Mouse (Mus musculus) intestine, postnatal 0 days (tissue): ENCODE results near the gene Arhgef17. TPM values are rescaled to one million over a fixed set of nuclear protein-coding genes. Genes with fewer than 3 reads are reported as not detected.

Experiments used
- ATAC-seq: fragments of 200-750 bp; cut with Nextera tagmentation; 2 replicates; pipeline ENCODE4 v1.8.0; 2017; ENCODE audit warnings: mild to moderate bottlenecking, moderate TSS enrichment, moderate library complexity
- H3K27ac ChIP-seq: fragments of 300-500 bp; sonication (generic); 2 replicates; pipeline ENCODE4 v1.5.1; 2014; ENCODE audit warnings: mild to moderate bottlenecking, low read depth, low read length, moderate library complexity
- H3K27me3 ChIP-seq: fragments of 300-500 bp; sonication (generic); replicated peaks from 2 replicates; pipeline ENCODE4 v1.6.1; 2014; ENCODE audit warnings: low read length, mixed read lengths; ENCODE audit not compliant: control insufficient read depth, insufficient read depth
- H3K36me3 ChIP-seq: fragments of 300-500 bp; sonication (generic); 2 replicates; pipeline ENCODE4 v1.6.1; 2014; ENCODE audit warnings: mild to moderate bottlenecking, moderate library complexity; ENCODE audit not compliant: control insufficient read depth, insufficient read depth
- H3K4me1 ChIP-seq: fragments of 300-500 bp; sonication (generic); replicated peaks from 2 replicates; pipeline ENCODE4 v1.6.1; 2014; ENCODE audit warnings: antibody characterized with exemption, low read length, mixed read lengths; ENCODE audit not compliant: control insufficient read depth, insufficient read depth
- H3K4me2 ChIP-seq: fragments of 300-500 bp; sonication (generic); replicated peaks from 2 replicates; pipeline ENCODE4 v1.6.1; 2014; ENCODE audit warnings: low read depth, mild to moderate bottlenecking, moderate library complexity
- H3K4me3 ChIP-seq: fragments of 300-500 bp; sonication (generic); 2 replicates; pipeline ENCODE4 v1.5.1; 2014; ENCODE audit warnings: low read depth, low read length
- H3K9ac ChIP-seq: fragments of 300-500 bp; sonication (generic); 2 replicates; pipeline ENCODE4 v1.6.1; 2014; ENCODE audit warnings: mild to moderate bottlenecking, low read depth, low read length
- H3K9me3 ChIP-seq: fragments of 300-500 bp; sonication (generic); 2 replicates; pipeline ENCODE4 v1.6.1; 2016; ENCODE audit warnings: mixed run types; ENCODE audit not compliant: control insufficient read depth
- CTCF ChIP-seq: sonication (generic); IDR thresholded peaks from 2 replicates; pipeline ENCODE4 v1.5.1; 2016; ENCODE audit warnings: low read depth, mild to moderate bottlenecking, control low read depth, antibody characterized with exemption, moderate library complexity
- WGBS: fragments of 180-500 bp; shearing (Covaris S2); extraction: QIAGEN DNeasy Blood & Tissue Kit; methylation state at CpG from one replicate; pipeline ENCODE4 v1.1.7; 2014; 5-methylcytosine and 5-hydroxymethylcytosine counted together
- polyA plus RNA-seq: library from polyadenylated mRNA; unstranded; fragments of >200 nt; fragmentation: Nextera tagmentation; extraction: Ambion mirVana; gene quantifications from 2 replicates; pipeline ENCODE4 v1.2.1, GENCODE M21; 2015

Arhgef17 gene
- polyA plus RNA-seq, 1 experiment from 2014 or later = 2.5 TPM

DNA sequence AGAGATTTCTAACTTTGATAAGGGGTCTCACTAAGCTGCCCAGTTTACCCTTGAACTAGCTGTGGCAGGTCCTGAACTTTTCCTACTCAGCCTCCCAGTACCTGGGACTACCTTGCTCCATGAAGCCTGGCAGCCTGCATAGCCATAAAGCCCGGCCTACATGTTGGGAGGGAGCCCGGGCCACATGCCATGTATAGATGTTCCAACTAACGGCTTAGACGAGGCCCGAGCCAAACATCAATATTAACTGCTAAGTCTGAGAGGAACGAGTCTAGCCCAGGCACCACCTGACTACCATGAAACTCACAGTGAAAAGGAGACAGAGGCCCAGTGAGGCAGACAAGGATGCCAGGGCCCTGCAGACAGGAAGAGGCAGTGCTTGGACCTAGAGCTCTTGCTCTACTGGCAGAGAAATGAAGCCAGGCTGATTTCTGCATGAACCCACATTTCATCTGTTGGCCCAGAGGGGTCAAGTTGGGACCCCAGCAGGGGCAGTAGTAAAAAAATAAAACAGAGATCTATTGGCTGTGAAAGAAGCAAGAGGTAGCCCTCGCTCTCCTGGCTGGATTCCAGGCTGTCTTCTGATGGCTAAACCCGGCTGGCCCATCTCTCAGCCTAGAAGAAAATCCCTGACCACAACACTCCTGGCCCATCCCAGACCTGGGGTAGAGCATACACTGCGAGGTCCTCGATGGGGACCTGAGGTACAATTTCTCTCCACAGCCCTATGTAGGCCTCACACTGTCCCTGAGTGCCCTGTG is 25.7 kb downstream of the Arhgef17 start:
- no peak overlapping the region for H3K27ac ChIP-seq
- H3K4me3 ChIP-seq = no peak overlapping the region
- H3K27me3 ChIP-seq = no peaks in the 10 kb centered on the region
- no peak overlapping the region for H3K9ac ChIP-seq
- no peak for TF ChIP-seq CTCF
- no peaks in the 10 kb centered on the region for H3K36me3 ChIP-seq
- H3K4me1 ChIP-seq = 0 out of 2 replicates have a peak, but pooled peaks cover 5% of the 10 kb centered on the region
- 86% methylated on average over 10 of the region's 10 CpGs for WGBS
- no peak for ATAC-seq
- no peaks in the 10 kb centered on the region for H3K9me3 ChIP-seq
- no peak overlapping the region for H3K4me2 ChIP-seq

DNA sequence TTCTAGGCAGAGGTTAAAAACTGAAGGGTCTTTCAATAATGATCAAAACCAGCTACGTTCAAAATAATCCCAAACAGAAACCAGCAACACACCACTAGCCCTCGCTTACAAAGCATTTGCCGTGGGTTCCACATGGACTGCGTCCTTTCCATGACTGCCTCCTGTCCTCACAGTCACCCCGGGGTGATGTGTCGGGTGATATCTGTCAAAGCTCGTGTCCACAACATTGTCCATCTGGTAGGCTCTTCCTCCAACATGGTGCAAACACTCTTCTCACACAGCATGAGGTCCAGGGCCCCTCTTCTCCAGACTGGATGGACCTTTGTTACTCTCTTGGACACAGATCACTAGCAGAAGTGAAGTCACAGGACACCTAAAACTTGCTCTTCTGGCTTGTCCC is 26.9 kb downstream of the Arhgef17 start:
- H3K27ac ChIP-seq = no peak overlapping the region
- H3K27me3 ChIP-seq = no peaks in the 10 kb centered on the region
- no peak overlapping the region for H3K4me2 ChIP-seq
- no peak overlapping the region for H3K9ac ChIP-seq
- TF ChIP-seq CTCF = no peak
- no peak overlapping the region for H3K4me3 ChIP-seq
- no peaks in the 10 kb centered on the region for H3K36me3 ChIP-seq
- ATAC-seq = no peak
- no peaks in the 10 kb centered on the region for H3K9me3 ChIP-seq
- H3K4me1 ChIP-seq = no peaks in the 10 kb centered on the region
- 77% methylated on average over 7 of the region's 7 CpGs for WGBS

DNA sequence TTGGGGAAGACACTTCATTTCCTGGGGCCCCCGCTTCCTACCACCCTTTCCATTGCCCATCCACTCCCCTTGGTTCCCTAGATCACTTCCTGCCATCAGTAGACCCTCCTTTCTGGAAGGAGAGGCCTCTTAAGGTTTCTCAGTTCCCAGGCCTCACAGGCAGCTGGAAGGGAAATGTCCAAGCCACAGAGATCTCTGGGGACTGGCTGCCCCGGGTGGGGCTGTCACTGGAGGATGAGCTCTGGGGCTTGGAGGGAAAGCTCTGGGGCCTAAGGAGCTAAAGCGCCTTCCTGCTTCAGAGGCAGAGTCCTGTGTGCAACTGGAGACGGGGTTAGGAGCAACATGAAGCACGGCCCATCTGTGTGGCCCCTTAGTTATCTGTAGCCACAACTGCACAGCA is 27.3 kb downstream of the Arhgef17 start:
- H3K4me3 ChIP-seq = no peak overlapping the region
- TF ChIP-seq CTCF = no peak
- no peaks in the 10 kb centered on the region for H3K4me1 ChIP-seq
- no peak for ATAC-seq
- no peaks in the 10 kb centered on the region for H3K36me3 ChIP-seq
- no peaks in the 10 kb centered on the region for H3K27me3 ChIP-seq
- no peaks in the 10 kb centered on the region for H3K9me3 ChIP-seq
- H3K9ac ChIP-seq = no peak overlapping the region
- H3K4me2 ChIP-seq = no peak overlapping the region
- 81% methylated on average over 5 of the region's 5 CpGs for whole genome bisulfite sequencing
- no peak overlapping the region for H3K27ac ChIP-seq

DNA sequence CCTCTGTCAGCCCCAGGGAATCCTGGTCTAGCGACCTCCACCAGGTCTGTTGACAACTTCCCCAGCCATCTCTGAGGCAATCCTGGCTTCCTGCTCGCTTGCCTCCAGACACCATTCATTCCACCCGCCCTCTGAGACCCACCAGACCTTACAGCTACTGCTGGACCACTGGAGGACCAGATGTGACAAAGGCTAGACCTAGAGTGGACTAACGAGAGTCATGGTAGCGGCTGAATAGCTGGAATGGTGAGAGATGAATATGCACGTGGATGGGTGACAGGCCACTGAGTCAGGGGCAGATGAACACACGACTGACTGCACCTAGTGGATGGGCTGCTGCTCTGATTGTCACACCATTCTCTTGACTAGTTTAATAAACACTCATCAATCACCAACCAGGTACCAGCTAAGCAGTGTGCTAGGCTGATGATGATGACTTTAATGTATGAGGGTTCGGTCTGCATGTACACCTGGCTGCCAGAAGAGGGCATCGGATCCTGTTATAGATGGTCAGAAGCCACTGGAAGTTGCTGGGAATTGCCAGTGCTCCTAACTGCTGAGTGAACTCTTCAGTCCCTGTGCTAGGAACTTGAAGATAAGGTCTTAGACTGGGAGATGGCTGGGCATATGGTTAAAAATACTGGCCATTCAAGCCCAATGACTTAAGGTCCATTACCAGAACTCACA is 29.3 kb downstream of the Arhgef17 start:
- Histone ChIP-seq H3K27me3 (no peaks in the 10 kb centered on the region), H3K9ac (no peak overlapping the region), H3K4me3 (no peak overlapping the region), H3K27ac (no peak overlapping the region), H3K4me1 (no peaks in the 10 kb centered on the region), H3K9me3 (no peaks in the 10 kb centered on the region), H3K4me2 (no peak overlapping the region), H3K36me3 (no peaks in the 10 kb centered on the region)
- TF ChIP-seq CTCF = peak; percentile 75
- WGBS = 83% methylated on average over 9 of the region's 9 CpGs
- ATAC-seq = peak; percentile 13; the same call in 1 of the 2 replicates

DNA sequence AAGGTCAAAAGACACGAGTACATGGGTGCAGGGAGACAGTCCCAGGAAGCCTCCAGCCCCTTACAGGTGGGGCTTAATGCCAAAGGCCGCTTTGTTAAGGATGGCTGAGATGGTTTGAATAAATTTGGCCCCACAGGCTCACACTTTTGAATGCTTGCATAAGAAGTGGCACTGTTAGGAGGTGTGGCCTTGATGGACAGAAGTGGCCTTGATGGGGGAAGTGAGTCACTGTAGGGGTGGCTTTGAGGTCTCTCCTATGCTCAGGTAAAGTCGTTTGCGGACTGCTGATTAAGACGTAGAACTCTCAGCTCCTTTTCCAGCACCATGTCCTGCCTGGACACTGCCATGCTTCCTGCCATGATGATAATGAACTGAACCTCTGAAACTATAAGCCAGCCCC is 34.1 kb downstream of the Arhgef17 start:
- H3K4me1 ChIP-seq = 0 out of 2 replicates have a peak, but pooled peaks cover 7% of the 10 kb centered on the region
- no peak overlapping the region for H3K4me3 ChIP-seq
- 0 out of 2 replicates have a peak, but pooled peaks cover 9% of the 10 kb centered on the region for H3K27me3 ChIP-seq
- H3K4me2 ChIP-seq = no peak overlapping the region
- TF ChIP-seq CTCF = no peak
- no peak overlapping the region for H3K9ac ChIP-seq
- 75% methylated on average over 5 of the region's 5 CpGs for WGBS
- no peak for ATAC-seq
- H3K9me3 ChIP-seq = no peaks in the 10 kb centered on the region
- no peak overlapping the region for H3K27ac ChIP-seq
- H3K36me3 ChIP-seq = no peaks in the 10 kb centered on the region

DNA sequence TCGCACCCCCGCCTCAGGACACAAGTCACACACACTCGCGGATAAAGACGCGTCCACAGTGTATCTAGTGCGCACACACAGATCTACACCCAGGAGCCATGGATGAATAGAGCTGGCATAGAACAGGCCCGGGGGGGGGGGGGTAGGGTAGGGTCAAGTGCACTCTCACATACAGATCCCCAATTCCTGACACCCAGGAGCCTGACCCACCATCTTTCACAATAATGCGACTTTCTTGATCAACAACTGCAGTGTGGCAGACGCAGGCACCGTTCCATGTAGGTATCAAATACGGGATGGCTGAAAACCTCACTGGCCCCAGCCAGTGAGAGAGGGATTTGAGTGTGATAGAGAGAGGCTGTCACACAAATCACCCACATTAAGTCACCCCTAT is 37.1 kb downstream of the Arhgef17 start:
- Histone ChIP-seq H3K9me3 (no peaks in the 10 kb centered on the region), H3K4me3 (peak overlapping the region; percentile 45), H3K27ac (no peak overlapping the region), H3K36me3 (peaks cover 5% of the 10 kb centered on the region; the same call in 1 of the 2 replicates), H3K27me3 (0 out of 2 replicates have a peak, but pooled peaks cover 9% of the 10 kb centered on the region), H3K9ac (peak overlapping the region; percentile 51), H3K4me2 (peak overlapping the region; percentile 91), H3K4me1 (0 out of 2 replicates have a peak, but pooled peaks cover 7% of the 10 kb centered on the region)
- TF ChIP-seq CTCF = no peak
- 11% methylated on average over 12 of the region's 12 CpGs for WGBS
- ATAC-seq = peak; percentile 12; the same call in 1 of the 2 replicates
